In the genomic region with DNA sequence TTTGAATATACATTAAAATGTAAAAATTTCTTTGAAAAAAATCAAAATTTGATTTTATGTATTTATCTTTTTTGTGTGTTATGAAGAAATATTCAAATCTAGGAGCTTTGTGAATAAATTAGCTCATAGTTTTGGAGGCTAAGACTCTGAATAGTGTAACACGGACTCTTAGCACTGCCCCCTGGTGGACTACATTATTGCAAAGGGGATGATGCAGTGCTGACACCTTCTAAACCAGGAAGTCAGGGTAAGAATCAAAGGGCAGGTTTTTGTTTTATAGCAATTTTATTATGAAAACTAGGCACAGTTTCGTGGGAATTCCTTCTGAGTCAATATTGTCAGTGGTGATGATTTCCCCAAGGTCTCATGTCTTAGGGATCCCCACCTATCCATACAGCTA, we compare ENCODE assay signal across 11 mouse cellular contexts.
DNase-seq lines count a peak whose midpoint lies in the region; ATAC-seq and TF ChIP-seq lines count a peak whose summit lies in the region.
"Had no signal": no experiment of that assay in that cellular context is flagged by ENCODE, and none has a peak within 500 bp of the region (broad histone marks: within the 10 kb centered on the region; RNA-seq: fewer than 3 reads in every experiment).

No protein-coding gene starts in this region.

- no peak overlapping the region for H3K4me3 ChIP-seq in forebrain, embryonic 11.5 days (ENCODE audit: low read depth, low read length)
- no peak overlapping the region for H3K4me3 ChIP-seq in forebrain, embryonic 13.5 days
- no peak overlapping the region for H3K4me3 ChIP-seq in liver, embryonic 14.5 days (ENCODE audit: insufficient read depth in 1 of 2, low read depth in 2 of 2, low read length in 2 of 2)
- no peak overlapping the region for H3K4me3 ChIP-seq in liver, embryonic 11.5 days (ENCODE audit: low read depth, low read length)
- no peak overlapping the region for H3K4me3 ChIP-seq in embryonic facial prominence, embryonic 11.5 days (ENCODE audit: low read depth, low read length)
- H3K4me3 ChIP-seq: megakaryocyte, embryonic 14.5 days had no signal

- no peaks in the 10 kb centered on the region for H3K4me1 ChIP-seq in forebrain, embryonic 11.5 days (replicated peaks; ENCODE audit: control insufficient read depth, insufficient read depth, low read length)
- no peaks in the 10 kb centered on the region for H3K4me1 ChIP-seq in forebrain, embryonic 13.5 days
- no peaks in the 10 kb centered on the region for H3K4me1 ChIP-seq in liver, embryonic 14.5 days (replicated peaks; ENCODE audit: control insufficient read depth in 2 of 2, insufficient read depth in 2 of 2, low read length in 1 of 2)
- no peaks in the 10 kb centered on the region for H3K4me1 ChIP-seq in liver, embryonic 11.5 days (replicated peaks; ENCODE audit: control insufficient read depth, insufficient read depth, low read length)
- no peaks in the 10 kb centered on the region for H3K4me1 ChIP-seq in embryonic facial prominence, embryonic 11.5 days (ENCODE audit: control insufficient read depth, insufficient read depth, low read length)
- H3K4me1 ChIP-seq: megakaryocyte, embryonic 14.5 days had no signal

- H3K4me2 ChIP-seq in forebrain, embryonic 11.5 days (ENCODE audit: low read depth, low read length, severe bottlenecking): no peak overlapping the region
- no peak overlapping the region for H3K4me2 ChIP-seq in forebrain, embryonic 13.5 days
- no peak overlapping the region for H3K4me2 ChIP-seq in liver, embryonic 14.5 days (ENCODE audit: low read depth)
- H3K4me2 ChIP-seq in liver, embryonic 11.5 days: no peak overlapping the region
- H3K4me2 ChIP-seq in embryonic facial prominence, embryonic 11.5 days (ENCODE audit: low read depth, low read length): no peak overlapping the region
- H3K4me2 ChIP-seq: hindbrain, embryonic 14.5 days had no signal

- no peaks in the 10 kb centered on the region for H3K27me3 ChIP-seq in forebrain, embryonic 11.5 days (ENCODE audit: control insufficient read depth, insufficient read depth, low read length)
- no peaks in the 10 kb centered on the region for H3K27me3 ChIP-seq in forebrain, embryonic 13.5 days
- no peaks in the 10 kb centered on the region for H3K27me3 ChIP-seq in liver, embryonic 14.5 days (ENCODE audit: control insufficient read depth, insufficient read depth, low read length)
- no peaks in the 10 kb centered on the region for H3K27me3 ChIP-seq in liver, embryonic 11.5 days (replicated peaks; ENCODE audit: control insufficient read depth, insufficient read depth, low read length)
- H3K27me3 ChIP-seq in embryonic facial prominence, embryonic 11.5 days (ENCODE audit: control insufficient read depth, insufficient read depth, low read length): no peaks in the 10 kb centered on the region
- H3K27me3 ChIP-seq: megakaryocyte, embryonic 14.5 days had no signal

- peak; percentile 46 for DNase-seq in forebrain, embryonic 11.5 days (ENCODE audit: low spot score)
- DNase-seq in liver, embryonic 14.5 days (ENCODE audit: low read depth in 3 of 3, low spot score in 3 of 3): no peak
- DNase-seq in liver, embryonic 11.5 days (ENCODE audit: low spot score): no peak
- peak; percentile 30 for DNase-seq in ES-CJ7 (ENCODE audit: low read depth, low spot score)
- DNase-seq in embryonic facial prominence, embryonic 11.5 days (ENCODE audit: low spot score): peak; percentile 45
- no peak for DNase-seq in testis, postnatal 14 days (ENCODE audit: low spot score)
- DNase-seq in ovary, postnatal 10 days (ENCODE audit: low spot score): no peak
- DNase-seq: cerebellum, adult 8-10 months had no signal

- TF ChIP-seq CTCF in liver, embryonic 14.5 days (IDR thresholded peaks at IDR 0.05; ENCODE audit: low read depth): peak; percentile 12; the same call in 1 of the 2 replicates

- H3K27ac ChIP-seq in forebrain, embryonic 11.5 days (ENCODE audit: low read depth, low read length): no peak overlapping the region
- H3K27ac ChIP-seq in forebrain, embryonic 13.5 days: no peak overlapping the region
- H3K27ac ChIP-seq in liver, embryonic 14.5 days: no peak overlapping the region
- no peak overlapping the region for H3K27ac ChIP-seq in liver, embryonic 11.5 days (ENCODE audit: low read depth, low read length)
- H3K27ac ChIP-seq in embryonic facial prominence, embryonic 11.5 days (replicated peaks; ENCODE audit: low read depth, low read length): no peak overlapping the region
- H3K27ac ChIP-seq: hindbrain, embryonic 14.5 days had no signal

- no peak for TF ChIP-seq EP300 in liver, embryonic 14.5 days (IDR thresholded peaks at IDR 0.05; ENCODE audit: low read depth)

- H3K36me3 ChIP-seq in forebrain, embryonic 11.5 days (ENCODE audit: control insufficient read depth, insufficient read depth, low read length): no peaks in the 10 kb centered on the region
- H3K36me3 ChIP-seq in forebrain, embryonic 13.5 days (ENCODE audit: poor library complexity, severe bottlenecking): no peaks in the 10 kb centered on the region
- no peaks in the 10 kb centered on the region for H3K36me3 ChIP-seq in liver, embryonic 14.5 days (replicated peaks; ENCODE audit: control insufficient read depth, insufficient read depth, low read depth)
- no peaks in the 10 kb centered on the region for H3K36me3 ChIP-seq in liver, embryonic 11.5 days (ENCODE audit: control insufficient read depth, insufficient read depth, low read length)
- H3K36me3 ChIP-seq in embryonic facial prominence, embryonic 11.5 days (replicated peaks; ENCODE audit: control insufficient read depth, insufficient read depth, low read depth, low read length): no peaks in the 10 kb centered on the region

- ATAC-seq in forebrain, embryonic 11.5 days (replicated peaks; ENCODE audit: low FRiP score): peak; percentile 63; the same call in 1 of the 2 replicates
- ATAC-seq in forebrain, embryonic 13.5 days: no peak
- ATAC-seq in liver, embryonic 14.5 days (ENCODE audit: insufficient read depth): no peak
- no peak for ATAC-seq in liver, embryonic 11.5 days (replicated peaks; ENCODE audit: low FRiP score)
- no peak for ATAC-seq in embryonic facial prominence, embryonic 11.5 days (replicated peaks; ENCODE audit: insufficient number of reproducible peaks, low FRiP score, low TSS enrichment, low read depth)

- H3K9me3 ChIP-seq in forebrain, embryonic 11.5 days (ENCODE audit: control insufficient read depth, low read length): no peaks in the 10 kb centered on the region
- H3K9me3 ChIP-seq in forebrain, embryonic 13.5 days (replicated peaks): no peaks in the 10 kb centered on the region
- no peaks in the 10 kb centered on the region for H3K9me3 ChIP-seq in liver, embryonic 14.5 days (ENCODE audit: control insufficient read depth, low read length)
- no peaks in the 10 kb centered on the region for H3K9me3 ChIP-seq in liver, embryonic 11.5 days (ENCODE audit: control insufficient read depth, low read length)
- no peaks in the 10 kb centered on the region for H3K9me3 ChIP-seq in embryonic facial prominence, embryonic 11.5 days (replicated peaks; ENCODE audit: control insufficient read depth, low read length)
- H3K9me3 ChIP-seq: megakaryocyte, embryonic 14.5 days had no signal

- WGBS in forebrain, embryonic 11.5 days: 71% methylated on average over 2 of the region's 2 CpGs
- WGBS in forebrain, embryonic 13.5 days: 79% methylated on average over 2 of the region's 2 CpGs
- 39% methylated on average over 2 of the region's 2 CpGs for WGBS in liver, embryonic 14.5 days (ENCODE audit: insufficient replicate concordance)
- WGBS in liver, embryonic 11.5 days: 58% methylated on average over 2 of the region's 2 CpGs
- WGBS in embryonic facial prominence, embryonic 11.5 days: 80% methylated on average over 2 of the region's 2 CpGs

- H3K9ac ChIP-seq in forebrain, embryonic 11.5 days (ENCODE audit: low read length): no peak overlapping the region
- no peak overlapping the region for H3K9ac ChIP-seq in forebrain, embryonic 13.5 days
- no peak overlapping the region for H3K9ac ChIP-seq in liver, embryonic 14.5 days (replicated peaks)
- H3K9ac ChIP-seq in liver, embryonic 11.5 days (ENCODE audit: low read depth, low read length): no peak overlapping the region
- H3K9ac ChIP-seq in embryonic facial prominence, embryonic 11.5 days (replicated peaks; ENCODE audit: low read length): no peak overlapping the region
- H3K9ac ChIP-seq: hindbrain, embryonic 14.5 days had no signal

Comparison
In these comparisons a context has a peak if more than half of its experiments do, and no peak if none do; other contexts are left out.
1. DNase-seq: peak in forebrain, embryonic 11.5 days (single experiment), ES-CJ7 (single experiment) and embryonic facial prominence, embryonic 11.5 days (single experiment); none in liver, embryonic 14.5 days (0 of 3), liver, embryonic 11.5 days (single experiment), testis, postnatal 14 days (single experiment) and ovary, postnatal 10 days (single experiment).